Mouse (Mus musculus): ENCODE data around the gene Snx9. TPM values are rescaled to one million over a fixed set of nuclear protein-coding genes. Genes with fewer than 3 reads are reported as not detected.

Gene Snx9
- total and polyA plus RNA-seq, 2 experiments = 19.7 to 30.5 TPM

- DNase-seq (ENCODE audit: extremely low read depth, low read depth, low spot score) = no peak
Measured at GRCm38 (mm10) chr17:5857206-5857605, 16.1 kb downstream of the Snx9 start.

GRCm38 (mm10) chr17:5858209-5858608 lies 17.1 kb downstream of the Snx9 start:
- Histone ChIP-seq H3K79me2 (ENCODE audit: control insufficient read depth, insufficient read depth, low read length) (peaks cover 29% of the 10 kb centered on the region), H3K9ac (ENCODE audit: low read depth, low read length) (no peak overlapping the region), H3K27ac (replicated peaks; ENCODE audit: insufficient read depth, low read depth, low read length) (no peak overlapping the region), H3K27me3 (ENCODE audit: control insufficient read depth, insufficient read depth, low read length) (no peaks in the 10 kb centered on the region), H3K4me1 (ENCODE audit: control insufficient read depth, insufficient read depth, low read length) (peaks cover 9% of the 10 kb centered on the region), H3K36me3 (ENCODE audit: control insufficient read depth, insufficient read depth, low read length) (no peaks in the 10 kb centered on the region), H3K4me3 (ENCODE audit: insufficient read depth, low read depth, low read length) (no peak overlapping the region)
- no peak for DNase-seq (ENCODE audit: extremely low read depth, low read depth, low spot score)
- TF ChIP-seq POLR2A (IDR thresholded peaks at IDR 0.05; ENCODE audit: extremely low read depth, insufficient read depth, low read length) (no peak), CTCF (IDR thresholded peaks at IDR 0.05; ENCODE audit: low read depth, low read length) (no peak)
- 58% methylated on average over 8 of the region's 8 CpGs for WGBS

More at GRCm38 (mm10) chr17:5857206-5857605, 16.1 kb downstream of the Snx9 start:
- Histone ChIP-seq H3K36me3 (ENCODE audit: control insufficient read depth, insufficient read depth, low read length) (no peaks in the 10 kb centered on the region), H3K79me2 (ENCODE audit: control insufficient read depth, insufficient read depth, low read length) (peaks cover 33% of the 10 kb centered on the region), H3K27ac (replicated peaks; ENCODE audit: insufficient read depth, low read depth, low read length) (no peak overlapping the region), H3K27me3 (ENCODE audit: control insufficient read depth, insufficient read depth, low read length) (no peaks in the 10 kb centered on the region), H3K4me1 (ENCODE audit: control insufficient read depth, insufficient read depth, low read length) (peaks cover 2% of the 10 kb centered on the region; the same call in 1 of the 2 replicates), H3K9ac (ENCODE audit: low read depth, low read length) (no peak overlapping the region), H3K4me3 (ENCODE audit: insufficient read depth, low read depth, low read length) (no peak overlapping the region)
- 97% methylated on average over 11 of the region's 11 CpGs for WGBS
- TF ChIP-seq CTCF (IDR thresholded peaks at IDR 0.05; ENCODE audit: low read depth, low read length) (no peak), POLR2A (IDR thresholded peaks at IDR 0.05; ENCODE audit: extremely low read depth, insufficient read depth, low read length) (no peak)

GRCm38 (mm10) chr17:5862285-5862684 lies 21.2 kb downstream of the Snx9 start:
- H3K79me2 ChIP-seq (ENCODE audit: control insufficient read depth, insufficient read depth, low read length) = peaks cover 20% of the 10 kb centered on the region
- whole genome bisulfite sequencing = 52% methylated on average over 6 of the region's 6 CpGs
- no peak overlapping the region for H3K4me3 ChIP-seq (ENCODE audit: insufficient read depth, low read depth, low read length)
- no peaks in the 10 kb centered on the region for H3K27me3 ChIP-seq (ENCODE audit: control insufficient read depth, insufficient read depth, low read length)
- H3K9ac ChIP-seq (ENCODE audit: low read depth, low read length) = no peak overlapping the region
- no peak for TF ChIP-seq POLR2A (IDR thresholded peaks at IDR 0.05; ENCODE audit: extremely low read depth, insufficient read depth, low read length)
- no peak for TF ChIP-seq CTCF (IDR thresholded peaks at IDR 0.05; ENCODE audit: low read depth, low read length)
- no peak for DNase-seq (ENCODE audit: extremely low read depth, low read depth, low spot score)
- no peak overlapping the region for H3K27ac ChIP-seq (replicated peaks; ENCODE audit: insufficient read depth, low read depth, low read length)
- H3K36me3 ChIP-seq (ENCODE audit: control insufficient read depth, insufficient read depth, low read length) = no peaks in the 10 kb centered on the region
- peaks cover 10% of the 10 kb centered on the region for H3K4me1 ChIP-seq (ENCODE audit: control insufficient read depth, insufficient read depth, low read length)

GRCm38 (mm10) chr17:5862869-5863268 lies 21.7 kb downstream of the Snx9 start:
- Histone ChIP-seq H3K27me3 (ENCODE audit: control insufficient read depth, insufficient read depth, low read length) (no peaks in the 10 kb centered on the region), H3K4me1 (ENCODE audit: control insufficient read depth, insufficient read depth, low read length) (peaks cover 12% of the 10 kb centered on the region), H3K27ac (replicated peaks; ENCODE audit: insufficient read depth, low read depth, low read length) (peak overlapping the region; percentile 49; the same call in 1 of the 2 replicates), H3K4me3 (ENCODE audit: insufficient read depth, low read depth, low read length) (no peak overlapping the region), H3K36me3 (ENCODE audit: control insufficient read depth, insufficient read depth, low read length) (no peaks in the 10 kb centered on the region), H3K9ac (ENCODE audit: low read depth, low read length) (no peak overlapping the region), H3K79me2 (ENCODE audit: control insufficient read depth, insufficient read depth, low read length) (peaks cover 20% of the 10 kb centered on the region)
- DNase-seq (ENCODE audit: extremely low read depth, low read depth, low spot score) = peak; percentile 85
- WGBS = 20% methylated on average over 4 of the region's 4 CpGs
- TF ChIP-seq POLR2A (IDR thresholded peaks at IDR 0.05; ENCODE audit: extremely low read depth, insufficient read depth, low read length) = no peak
- TF ChIP-seq CTCF (IDR thresholded peaks at IDR 0.05; ENCODE audit: low read depth, low read length) = no peak

- H3K79me2 ChIP-seq (ENCODE audit: control insufficient read depth, insufficient read depth, low read length) = peaks cover 18% of the 10 kb centered on the region
- TF ChIP-seq CTCF (IDR thresholded peaks at IDR 0.05; ENCODE audit: low read depth, low read length) (no peak), POLR2A (IDR thresholded peaks at IDR 0.05; ENCODE audit: extremely low read depth, insufficient read depth, low read length) (no peak)
- no peak overlapping the region for H3K9ac ChIP-seq (ENCODE audit: low read depth, low read length)
Measured at GRCm38 (mm10) chr17:5863745-5864144, 22.6 kb downstream of the Snx9 start.

GRCm38 (mm10) chr17:5867456-5867855 lies 26.3 kb downstream of the Snx9 start:
- no peak overlapping the region for H3K27ac ChIP-seq (replicated peaks; ENCODE audit: insufficient read depth, low read depth, low read length)
- H3K4me1 ChIP-seq (ENCODE audit: control insufficient read depth, insufficient read depth, low read length) = peaks cover 17% of the 10 kb centered on the region

More at GRCm38 (mm10) chr17:5863745-5864144, 22.6 kb downstream of the Snx9 start:
- Histone ChIP-seq H3K27ac (replicated peaks; ENCODE audit: insufficient read depth, low read depth, low read length) (no peak overlapping the region), H3K4me1 (ENCODE audit: control insufficient read depth, insufficient read depth, low read length) (peaks cover 19% of the 10 kb centered on the region), H3K36me3 (ENCODE audit: control insufficient read depth, insufficient read depth, low read length) (no peaks in the 10 kb centered on the region), H3K4me3 (ENCODE audit: insufficient read depth, low read depth, low read length) (no peak overlapping the region), H3K27me3 (ENCODE audit: control insufficient read depth, insufficient read depth, low read length) (no peaks in the 10 kb centered on the region)
- DNase-seq (ENCODE audit: extremely low read depth, low read depth, low spot score) = peak; percentile 39
- WGBS = 59% methylated on average over 5 of the region's 5 CpGs

More at GRCm38 (mm10) chr17:5867456-5867855, 26.3 kb downstream of the Snx9 start:
- Histone ChIP-seq H3K27me3 (ENCODE audit: control insufficient read depth, insufficient read depth, low read length) (no peaks in the 10 kb centered on the region), H3K9ac (ENCODE audit: low read depth, low read length) (no peak overlapping the region), H3K4me3 (ENCODE audit: insufficient read depth, low read depth, low read length) (no peak overlapping the region), H3K79me2 (ENCODE audit: control insufficient read depth, insufficient read depth, low read length) (peaks cover 22% of the 10 kb centered on the region), H3K36me3 (ENCODE audit: control insufficient read depth, insufficient read depth, low read length) (no peaks in the 10 kb centered on the region)
- WGBS = 76% methylated on average over 6 of the region's 6 CpGs
- TF ChIP-seq CTCF (IDR thresholded peaks at IDR 0.05; ENCODE audit: low read depth, low read length) (no peak), POLR2A (IDR thresholded peaks at IDR 0.05; ENCODE audit: extremely low read depth, insufficient read depth, low read length) (no peak)
- DNase-seq (ENCODE audit: extremely low read depth, low read depth, low spot score) = no peak
